Mouse (Mus musculus) regulatory T cell (primary cell): ENCODE data around the gene Fam118b.

Experiments
- in situ Hi-C: fragments of 300-600 bp; cut with MboI, MseI; formaldehyde crosslinking; loops from one replicate; pipeline ENCODE4 v1.15.1; 2025; ENCODE audit warnings: high pct_unique_total_duplicates

The Fam118b gene

GRCm38 (mm10) chr9:35264509-35264908, 3.1 kb downstream of the Fam118b start:
- in situ Hi-C loops: no loop called here

- in situ Hi-C loops: no loop called here
Measured at GRCm38 (mm10) chr9:35263431-35263830, 4.2 kb downstream of the Fam118b start.

GRCm38 (mm10) chr9:35262418-35262817, 5.2 kb downstream of the Fam118b start:
- in situ Hi-C loops: no loop called here

GRCm38 (mm10) chr9:35257365-35257764, 10.2 kb downstream of the Fam118b start:
- in situ Hi-C loops: no loop called here

- in situ Hi-C loops: no loop called here
Measured at GRCm38 (mm10) chr9:35249476-35249875, 18.1 kb downstream of the Fam118b start.

- in situ Hi-C loops: no loop called here
Measured at GRCm38 (mm10) chr9:35247405-35247804, 20.2 kb downstream of the Fam118b start.

GRCm38 (mm10) chr9:35239734-35240133, 27.9 kb downstream of the Fam118b start:
- in situ Hi-C loops: no loop called here

GRCm38 (mm10) chr9:35238915-35239571, 28.6 kb downstream of the Fam118b start:
- in situ Hi-C loops: no loop called here

GRCm38 (mm10) chr9:35238371-35238770, 29.2 kb downstream of the Fam118b start:
- in situ Hi-C loops: no loop called here

GRCm38 (mm10) chr9:35235996-35236395, 31.6 kb downstream of the Fam118b start:
- in situ Hi-C loops: no loop called here

GRCm38 (mm10) chr9:35228671-35229070, 38.9 kb downstream of the Fam118b start:
- in situ Hi-C loops: no loop called here

- in situ Hi-C loops: no loop called here
Measured at GRCm38 (mm10) chr9:35223466-35223865, 44.1 kb downstream of the Fam118b start.

- in situ Hi-C loops: no loop called here
Measured at GRCm38 (mm10) chr9:35217963-35218362, 49.6 kb downstream of the Fam118b start.

- in situ Hi-C loops: loop anchor here (5.0 kb wide), 1 partner anchor 55 kb away; the partner anchor contains the start of genes Fam118b and Rpusd4
Measured at GRCm38 (mm10) chr9:35211573-35212511, 55.8 kb downstream of the Fam118b start.

GRCm38 (mm10) chr9:35210542-35211474, 56.8 kb downstream of the Fam118b start, which contains the start of gene Foxred1:
Gene Foxred1 (minus strand): TSS chr9:35211055.
- in situ Hi-C loops: loop anchor here (5.0 kb wide), 1 partner anchor 56 kb away; the partner anchor contains the start of genes Fam118b and Rpusd4

- in situ Hi-C loops: no loop called here
Measured at GRCm38 (mm10) chr9:35204421-35204820, 63.2 kb downstream of the Fam118b start.

- in situ Hi-C loops: no loop called here
Measured at GRCm38 (mm10) chr9:35203536-35203935, 64.1 kb downstream of the Fam118b start.

GRCm38 (mm10) chr9:35200529-35201060, 67.0 kb downstream of the Fam118b start:
- in situ Hi-C loops: no loop called here

- in situ Hi-C loops: no loop called here
Measured at GRCm38 (mm10) chr9:35199772-35200471, 67.7 kb downstream of the Fam118b start, which contains the start of the genes Srpr and Tirap. Gene Srpr (plus strand): TSS chr9:35200175. Gene Tirap (minus strand): TSS chr9:35200291.
